Mouse (Mus musculus): ENCODE data around the gene Pla2g6.

DNA sequence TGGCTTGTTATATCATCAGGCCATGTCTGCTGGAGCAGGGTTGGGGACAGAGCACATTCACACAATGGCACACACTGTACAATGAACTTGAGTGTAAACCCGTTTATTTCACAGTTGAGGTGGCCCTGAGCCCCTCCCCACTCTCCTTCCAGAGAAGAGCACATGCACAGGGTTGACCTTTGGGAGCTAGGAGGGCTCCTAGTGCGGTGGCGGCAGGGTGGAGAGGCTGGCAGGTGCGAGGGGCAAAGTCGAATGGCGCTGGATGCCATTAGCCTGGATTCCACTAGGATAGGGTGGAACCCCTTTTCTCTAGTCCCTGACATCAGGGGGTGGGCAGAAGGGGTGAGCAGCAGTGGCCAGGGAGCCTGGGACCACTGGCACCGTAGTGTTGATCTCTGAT, 42.0 kb downstream of the Pla2g6 start:
- TF ChIP-seq CTCF (IDR thresholded peaks at IDR 0.05; ENCODE audit: low read depth) (no peak), EP300 (optimal IDR thresholded peaks at IDR 0.05) (no peak)
